Mouse (Mus musculus) midbrain, embryonic 13.5 days (tissue): ENCODE data around the gene Rab7b. TPM values are rescaled to one million over a fixed set of nuclear protein-coding genes. Genes with fewer than 3 reads are reported as not detected.

Source experiments
- ATAC-seq: fragments of 200-750 bp; cut with Nextera tagmentation; 2 replicates; pipeline ENCODE4 v1.8.0; 2017; ENCODE audit warnings: mild to moderate bottlenecking, moderate TSS enrichment, moderate library complexity
- H3K27ac ChIP-seq: fragments of 300-500 bp; sonication (generic); 2 replicates; pipeline ENCODE4 v1.5.1; 2015; ENCODE audit warnings: inconsistent platforms, mild to moderate bottlenecking, moderate library complexity
- H3K27me3 ChIP-seq: fragments of 300-500 bp; sonication (generic); 2 replicates; pipeline ENCODE4 v1.6.1; 2015; ENCODE audit warnings: mild to moderate bottlenecking, inconsistent platforms
- H3K36me3 ChIP-seq: fragments of 300-500 bp; sonication (generic); 2 replicates; pipeline ENCODE4 v1.6.1; 2015; ENCODE audit warnings: mild to moderate bottlenecking, inconsistent platforms
- H3K4me1 ChIP-seq: fragments of 300-500 bp; sonication (generic); replicated peaks from 2 replicates; pipeline ENCODE4 v1.6.1; 2015; ENCODE audit warnings: inconsistent platforms
- H3K4me2 ChIP-seq: fragments of 300-500 bp; sonication (generic); replicated peaks from 2 replicates; pipeline ENCODE4 v1.6.1; 2015; ENCODE audit warnings: moderate library complexity, mild to moderate bottlenecking, inconsistent platforms
- H3K4me3 ChIP-seq: fragments of 300-500 bp; sonication (generic); replicated peaks from 2 replicates; pipeline ENCODE4 v1.5.1; 2015; ENCODE audit warnings: mild to moderate bottlenecking, inconsistent platforms
- H3K9ac ChIP-seq: fragments of 300-500 bp; sonication (generic); replicated peaks from 2 replicates; pipeline ENCODE4 v1.6.1; 2015; ENCODE audit warnings: mild to moderate bottlenecking, inconsistent platforms
- H3K9me3 ChIP-seq: fragments of 300-500 bp; sonication (generic); 2 replicates; pipeline ENCODE4 v1.6.1; 2016; ENCODE audit warnings: mild to moderate bottlenecking, inconsistent platforms
- WGBS: fragments of 180-500 bp; shearing (Covaris S2); methylation state at CpG from one replicate; pipeline ENCODE4 v1.1.7; 2015; 5-methylcytosine and 5-hydroxymethylcytosine counted together
- polyA plus RNA-seq: library from polyadenylated mRNA; unstranded; fragments of >200 nt; fragmentation: Nextera tagmentation; extraction: Ambion mirVana; gene quantifications from 2 replicates; pipeline ENCODE4 v1.2.1, GENCODE M21; 2015

Rab7b gene
- polyA plus RNA-seq: 0.63 and 1.1 TPM in 2 replicates

DNA sequence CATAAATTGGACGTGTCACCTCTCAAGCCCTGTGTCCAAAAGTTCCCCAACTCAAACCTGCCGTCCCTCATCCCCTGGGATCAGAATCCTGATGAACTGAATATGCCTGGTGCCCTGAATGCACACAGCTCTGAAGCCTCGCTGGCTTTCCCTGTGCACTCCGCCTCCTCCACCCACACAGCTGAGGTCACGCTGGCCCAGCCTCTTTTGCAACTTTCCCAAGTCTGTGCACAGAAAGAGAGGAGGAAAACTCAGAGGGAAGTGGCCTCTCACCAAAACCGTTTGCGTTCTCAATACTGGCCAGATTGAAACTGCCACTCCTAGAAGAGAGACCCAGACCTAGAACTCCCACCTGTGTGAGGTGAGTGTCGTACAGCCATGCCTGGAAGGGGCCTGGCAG, at the start of gene Rab7b:
Gene Rab7b (plus strand): TSS at position 221 of the 400 bp plus-strand sequence.
- no peaks in the 10 kb centered on the region for H3K36me3 ChIP-seq
- no peaks in the 10 kb centered on the region for H3K27me3 ChIP-seq
- H3K4me1 ChIP-seq: no peaks in the 10 kb centered on the region
- H3K9ac ChIP-seq: no peak within 1 kb of the TSS
- H3K4me2 ChIP-seq: no peak within 1 kb of the TSS
- no peak for ATAC-seq
- H3K9me3 ChIP-seq: no peaks in the 10 kb centered on the region
- H3K27ac ChIP-seq: no peak within 1 kb of the TSS
- H3K4me3 ChIP-seq: no peak within 1 kb of the TSS
- WGBS: 62% methylated on average over 8 of the region's 8 CpGs

DNA sequence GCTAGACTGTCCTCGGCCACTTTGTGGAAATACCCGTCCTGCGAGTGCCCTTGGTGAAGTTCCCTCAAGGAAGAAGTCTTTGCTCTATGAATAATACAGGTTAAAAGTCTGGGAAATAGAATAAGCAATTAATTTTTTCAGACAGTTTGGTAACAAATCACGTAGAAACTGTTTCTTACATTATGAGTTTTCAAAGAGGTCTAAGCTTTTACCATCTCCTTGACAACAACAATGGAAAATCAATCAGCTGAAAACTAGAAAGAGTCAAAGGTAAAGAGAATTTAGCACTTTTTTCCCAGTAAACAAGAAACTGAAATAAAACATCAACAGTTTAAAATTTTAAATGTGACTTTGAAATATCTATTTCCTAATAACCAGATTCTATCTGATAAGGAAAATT, 48.4 kb upstream of the Rab7b start:
- no peak for ATAC-seq
- WGBS: 89% methylated on average over 4 of the region's 4 CpGs
- H3K4me1 ChIP-seq: no peaks in the 10 kb centered on the region

DNA sequence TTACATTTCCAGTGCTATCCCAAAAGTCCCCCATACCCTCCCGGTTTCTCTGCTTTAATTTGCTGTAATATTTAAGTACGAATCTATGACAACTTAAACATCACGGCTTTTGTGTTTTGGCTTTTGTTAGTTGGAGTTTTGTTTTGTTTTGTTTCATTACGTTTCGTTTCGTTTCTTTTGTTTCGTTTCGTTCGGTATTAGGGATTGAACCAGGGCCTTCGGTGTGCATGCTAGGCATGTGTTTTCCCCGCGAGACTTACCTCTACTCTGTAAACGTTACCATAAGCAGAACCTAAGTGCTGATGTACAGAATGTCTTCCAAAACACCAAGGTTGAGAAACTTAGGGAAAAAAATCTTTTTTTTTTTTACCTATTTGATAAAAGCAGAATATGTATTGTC, 46.9 kb upstream of the Rab7b start:
- Histone ChIP-seq H3K27me3 (no peaks in the 10 kb centered on the region), H3K36me3 (no peaks in the 10 kb centered on the region), H3K9ac (no peak overlapping the region), H3K4me1 (no peaks in the 10 kb centered on the region), H3K4me2 (no peak overlapping the region), H3K9me3 (no peaks in the 10 kb centered on the region), H3K27ac (no peak overlapping the region), H3K4me3 (no peak overlapping the region)
- ATAC-seq: no peak
- WGBS: 94% methylated on average over 13 of the region's 13 CpGs

More for the DNA sequence above, 48.4 kb upstream of the Rab7b start:
- no peak overlapping the region for H3K4me3 ChIP-seq
- H3K9me3 ChIP-seq: no peaks in the 10 kb centered on the region
- H3K36me3 ChIP-seq: no peaks in the 10 kb centered on the region
- H3K9ac ChIP-seq: no peak overlapping the region
- H3K27me3 ChIP-seq: no peaks in the 10 kb centered on the region
- H3K4me2 ChIP-seq: no peak overlapping the region
- no peak overlapping the region for H3K27ac ChIP-seq

DNA sequence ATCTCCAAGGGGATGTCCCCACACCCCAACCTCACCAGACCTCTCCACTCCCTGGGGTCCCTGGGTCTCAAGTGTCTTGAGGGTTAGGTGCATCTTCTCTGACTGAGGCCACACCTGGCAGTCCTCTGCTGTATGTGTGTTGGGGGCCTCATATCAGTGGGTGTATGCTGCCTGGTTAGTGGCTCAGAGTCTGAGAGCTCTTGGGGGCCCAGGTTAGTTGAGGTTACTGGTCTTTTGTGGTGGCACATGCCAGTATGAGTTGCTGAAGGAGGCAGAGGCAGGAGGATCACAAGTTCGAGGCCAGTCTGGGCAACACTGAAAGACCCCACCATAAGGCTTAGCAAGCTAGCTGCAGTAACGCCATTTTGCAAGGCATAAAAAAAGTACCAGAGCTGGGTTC, 46.2 kb upstream of the Rab7b start:
- no peaks in the 10 kb centered on the region for H3K4me1 ChIP-seq
- no peak overlapping the region for H3K4me3 ChIP-seq
- no peak overlapping the region for H3K9ac ChIP-seq
- H3K27ac ChIP-seq: no peak overlapping the region
- H3K9me3 ChIP-seq: no peaks in the 10 kb centered on the region
- no peak overlapping the region for H3K4me2 ChIP-seq
- ATAC-seq: no peak
- WGBS: 92% methylated on average over 2 of the region's 2 CpGs
- H3K36me3 ChIP-seq: no peaks in the 10 kb centered on the region
- H3K27me3 ChIP-seq: no peaks in the 10 kb centered on the region

DNA sequence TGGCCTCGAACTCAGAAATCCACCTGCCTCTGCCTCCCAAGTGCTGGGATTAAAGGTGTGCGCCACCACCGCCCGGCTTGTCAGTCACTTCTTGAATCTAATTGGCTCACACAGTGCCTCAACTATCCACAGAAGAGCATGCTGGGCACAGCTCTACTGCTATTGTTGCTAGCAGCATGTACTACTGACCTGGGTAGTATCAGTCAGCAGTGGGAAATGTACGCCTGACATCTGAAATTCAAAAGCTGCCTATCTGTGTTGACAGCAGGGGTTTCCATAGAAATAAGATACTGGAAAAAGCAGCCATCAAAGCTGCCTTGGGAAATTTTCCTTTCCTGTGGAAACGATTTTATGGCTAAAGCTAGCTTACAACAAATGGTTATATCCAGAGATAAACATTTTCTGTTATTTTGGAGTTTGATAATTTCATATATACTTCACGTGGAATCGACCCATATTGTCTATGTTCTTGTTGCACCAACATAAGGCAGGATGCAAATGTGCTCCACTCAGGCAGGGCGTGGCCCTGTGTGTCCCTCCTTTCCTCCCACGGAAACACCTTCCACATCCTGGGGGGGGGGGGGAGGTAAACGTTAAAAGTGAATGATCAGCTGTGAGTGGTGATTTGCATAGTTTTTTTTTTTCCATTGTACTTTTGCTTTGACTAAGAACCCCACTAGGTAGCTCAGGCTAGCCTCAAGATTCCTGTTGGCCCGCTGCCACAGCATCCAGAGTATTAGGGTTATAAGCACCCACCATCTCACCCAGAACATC, 35.6 kb upstream of the Rab7b start:
- ATAC-seq: no peak
- no peak overlapping the region for H3K4me2 ChIP-seq
- H3K9me3 ChIP-seq: no peaks in the 10 kb centered on the region
- WGBS: 78% methylated on average over 12 of the region's 12 CpGs
- peaks cover 7% of the 10 kb centered on the region for H3K4me1 ChIP-seq
- H3K36me3 ChIP-seq: no peaks in the 10 kb centered on the region
- H3K4me3 ChIP-seq: no peak overlapping the region
- no peaks in the 10 kb centered on the region for H3K27me3 ChIP-seq
- no peak overlapping the region for H3K9ac ChIP-seq
- H3K27ac ChIP-seq: no peak overlapping the region

DNA sequence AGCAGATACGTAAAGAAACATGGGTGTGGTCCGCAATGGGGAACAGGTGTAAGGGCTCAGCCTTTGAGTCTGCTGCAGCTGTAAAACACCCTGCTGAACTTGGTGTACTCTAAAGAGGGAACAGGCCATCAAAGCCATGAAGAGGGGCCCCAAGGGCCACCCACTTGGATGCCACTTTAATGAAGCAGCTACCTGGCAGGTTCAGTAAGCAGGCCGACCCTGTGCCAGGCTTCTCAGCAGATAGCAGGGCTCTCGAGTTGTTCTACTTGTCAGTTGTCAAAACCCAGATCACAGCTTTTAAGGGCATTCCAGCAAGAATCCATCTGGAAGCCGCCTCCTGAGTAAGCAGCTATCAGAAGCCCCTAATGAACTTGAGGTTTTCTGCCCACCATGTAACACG, 32.9 kb upstream of the Rab7b start:
- Histone ChIP-seq H3K36me3 (no peaks in the 10 kb centered on the region), H3K4me1 (peaks cover 7% of the 10 kb centered on the region), H3K27ac (no peak overlapping the region), H3K27me3 (no peaks in the 10 kb centered on the region), H3K9me3 (no peaks in the 10 kb centered on the region), H3K9ac (no peak overlapping the region), H3K4me2 (no peak overlapping the region), H3K4me3 (no peak overlapping the region)
- ATAC-seq: no peak
- WGBS: 92% methylated on average over 6 of the region's 6 CpGs

DNA sequence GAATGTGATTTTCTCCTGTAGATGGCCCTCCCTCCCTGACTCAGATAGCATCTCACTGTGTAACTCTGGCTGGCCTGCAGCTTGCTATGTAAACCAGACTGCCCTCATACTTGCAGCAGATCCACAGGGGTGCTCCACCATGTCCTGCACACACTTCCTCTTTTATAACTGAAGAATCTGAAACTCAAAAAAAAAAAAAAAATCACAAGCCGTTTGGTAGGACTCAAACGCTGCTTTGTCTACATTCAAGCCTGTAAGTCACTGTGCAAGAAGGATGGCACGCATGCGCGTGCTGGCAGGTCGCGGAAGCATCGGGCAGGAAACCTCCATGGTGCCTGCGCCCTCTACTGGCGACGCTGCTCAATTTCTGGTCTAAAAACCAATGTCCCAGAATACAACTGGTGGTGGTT, 30.5 kb upstream of the Rab7b start:
- peak overlapping the region; percentile 87 for H3K27ac ChIP-seq
- H3K9me3 ChIP-seq: no peaks in the 10 kb centered on the region
- ATAC-seq: peak; percentile 91
- H3K4me1 ChIP-seq: peaks cover 7% of the 10 kb centered on the region
- H3K36me3 ChIP-seq: no peaks in the 10 kb centered on the region
- peak overlapping the region; percentile 44 for H3K4me2 ChIP-seq
- WGBS: under 1% methylated on average over 11 of the region's 11 CpGs
- peak overlapping the region; percentile 47 for H3K9ac ChIP-seq
- peak overlapping the region; percentile 30; the same call in 1 of the 2 replicates for H3K4me3 ChIP-seq
- no peaks in the 10 kb centered on the region for H3K27me3 ChIP-seq

DNA sequence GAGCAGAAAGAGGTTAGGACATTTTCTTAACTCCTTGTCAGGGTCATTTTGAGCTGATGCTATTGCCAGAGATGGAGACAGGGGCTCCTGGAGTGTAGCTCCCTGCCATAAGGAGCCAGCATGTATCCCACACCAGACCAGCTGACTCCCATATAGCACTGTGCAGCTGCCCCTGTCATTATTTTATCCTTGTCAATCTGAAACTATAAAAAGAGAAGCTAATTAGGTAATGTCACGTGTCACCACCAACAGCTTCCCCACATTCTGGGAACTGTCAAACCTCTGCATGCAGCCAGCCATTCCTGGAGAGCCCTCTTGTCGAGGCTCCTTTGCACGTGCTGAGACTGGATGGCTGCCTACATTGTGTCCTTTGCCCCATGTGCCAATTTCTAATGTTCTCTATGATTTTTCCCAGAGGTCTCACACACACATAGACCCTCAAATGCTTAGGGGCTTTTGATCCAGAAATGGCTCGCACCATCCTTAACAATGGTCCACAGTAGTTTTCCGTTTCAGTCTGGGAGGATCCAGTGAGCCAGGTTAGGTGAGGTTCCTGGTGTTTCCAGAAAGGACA, 28.9 kb upstream of the Rab7b start:
- Histone ChIP-seq H3K27me3 (no peaks in the 10 kb centered on the region), H3K4me1 (peaks cover 7% of the 10 kb centered on the region), H3K36me3 (no peaks in the 10 kb centered on the region), H3K4me3 (no peak overlapping the region), H3K27ac (no peak overlapping the region), H3K9me3 (no peaks in the 10 kb centered on the region), H3K9ac (no peak overlapping the region), H3K4me2 (no peak overlapping the region)
- no peak for ATAC-seq
- 75% methylated on average over 5 of the region's 5 CpGs for WGBS

DNA sequence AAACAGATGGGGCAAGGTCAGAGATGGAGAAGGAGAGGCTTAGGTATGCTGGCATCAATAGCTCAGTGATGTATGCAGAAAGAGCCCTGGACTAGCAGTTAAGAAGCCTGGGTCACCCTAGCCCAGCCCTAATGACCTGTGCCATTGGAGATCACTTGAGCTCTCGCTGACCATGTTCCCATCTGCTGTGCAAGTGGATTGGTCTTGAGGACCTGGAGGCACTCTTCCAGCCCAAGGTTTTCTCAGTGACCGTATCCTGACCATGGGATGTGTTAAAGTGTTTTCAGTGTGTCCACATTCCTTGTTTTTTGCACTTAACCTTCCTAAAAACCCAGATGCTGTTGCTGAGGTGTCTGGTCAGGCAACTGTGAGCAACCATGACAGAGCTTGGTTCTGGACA, 28.2 kb upstream of the Rab7b start:
- ATAC-seq: no peak
- Histone ChIP-seq H3K9me3 (no peaks in the 10 kb centered on the region), H3K4me1 (peaks cover 7% of the 10 kb centered on the region), H3K9ac (no peak overlapping the region), H3K4me3 (no peak overlapping the region), H3K27ac (no peak overlapping the region), H3K27me3 (no peaks in the 10 kb centered on the region), H3K4me2 (no peak overlapping the region), H3K36me3 (no peaks in the 10 kb centered on the region)
- WGBS: 90% methylated on average over 2 of the region's 2 CpGs

DNA sequence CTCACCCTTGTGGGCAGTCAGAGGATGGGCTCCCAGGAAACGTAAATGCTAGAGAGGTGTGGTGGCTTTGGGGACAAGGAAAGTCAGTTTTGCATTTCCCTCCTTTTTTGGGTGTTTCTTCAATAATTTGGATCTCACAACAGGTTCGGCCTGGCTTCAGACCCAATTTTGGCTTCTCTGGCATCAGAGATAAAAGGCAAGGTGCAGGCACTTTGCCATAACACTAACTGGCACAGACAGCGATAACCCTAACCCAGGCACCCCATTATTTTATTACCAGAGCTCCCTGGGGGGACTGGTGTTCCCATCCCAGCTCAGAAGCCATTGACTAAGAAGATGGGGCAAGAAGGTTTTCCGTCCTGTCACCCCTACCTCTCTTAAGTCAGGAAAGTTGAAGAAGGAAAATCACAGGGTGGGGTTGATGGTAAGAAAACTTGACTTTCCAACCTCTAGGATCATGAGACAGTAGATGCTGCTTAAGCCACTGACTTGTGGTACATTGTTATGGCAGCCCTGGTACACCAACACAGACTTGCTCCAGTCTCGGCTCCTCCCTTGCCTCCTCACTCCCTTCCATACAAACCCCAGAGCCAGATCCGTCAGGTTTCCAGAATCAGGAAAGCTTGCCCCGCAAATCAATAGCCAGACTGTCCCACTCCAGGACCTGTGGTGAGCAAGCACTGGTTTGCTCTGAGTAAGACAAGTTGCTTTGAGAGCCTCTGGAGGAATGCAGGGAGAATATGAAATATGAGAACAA, 27.6 kb upstream of the Rab7b start:
- Histone ChIP-seq H3K4me2 (no peak overlapping the region), H3K4me1 (peaks cover 7% of the 10 kb centered on the region), H3K9me3 (no peaks in the 10 kb centered on the region), H3K4me3 (no peak overlapping the region), H3K36me3 (no peaks in the 10 kb centered on the region), H3K27me3 (no peaks in the 10 kb centered on the region), H3K9ac (no peak overlapping the region), H3K27ac (no peak overlapping the region)
- ATAC-seq: no peak
- 81% methylated on average over 7 of the region's 7 CpGs for WGBS

DNA sequence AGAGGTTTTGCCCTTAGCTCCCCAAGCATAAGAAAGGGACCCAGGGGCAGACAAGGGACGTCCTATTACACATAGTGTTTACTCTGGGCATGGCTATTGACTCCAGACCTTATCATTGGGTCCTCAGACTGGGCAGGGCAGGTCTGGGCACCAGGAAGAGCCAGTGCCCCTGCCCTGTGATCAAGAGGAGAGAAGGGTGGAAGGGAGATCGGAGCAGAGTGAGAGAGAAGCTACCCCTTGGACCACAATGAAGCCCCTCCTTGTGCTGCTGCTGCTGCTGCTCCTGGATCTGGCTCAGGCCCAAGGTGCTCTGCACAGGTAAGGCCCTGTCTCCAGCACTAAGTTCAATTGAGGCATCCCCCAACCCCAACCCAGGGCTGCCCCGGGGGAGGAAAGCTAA, 26.7 kb upstream of the Rab7b start:
- Histone ChIP-seq H3K4me3 (no peak overlapping the region), H3K4me2 (no peak overlapping the region), H3K36me3 (no peaks in the 10 kb centered on the region), H3K9ac (no peak overlapping the region), H3K27me3 (no peaks in the 10 kb centered on the region), H3K27ac (no peak overlapping the region), H3K9me3 (no peaks in the 10 kb centered on the region), H3K4me1 (peaks cover 7% of the 10 kb centered on the region)
- no peak for ATAC-seq
- WGBS: 74% methylated on average over 3 of the region's 3 CpGs

DNA sequence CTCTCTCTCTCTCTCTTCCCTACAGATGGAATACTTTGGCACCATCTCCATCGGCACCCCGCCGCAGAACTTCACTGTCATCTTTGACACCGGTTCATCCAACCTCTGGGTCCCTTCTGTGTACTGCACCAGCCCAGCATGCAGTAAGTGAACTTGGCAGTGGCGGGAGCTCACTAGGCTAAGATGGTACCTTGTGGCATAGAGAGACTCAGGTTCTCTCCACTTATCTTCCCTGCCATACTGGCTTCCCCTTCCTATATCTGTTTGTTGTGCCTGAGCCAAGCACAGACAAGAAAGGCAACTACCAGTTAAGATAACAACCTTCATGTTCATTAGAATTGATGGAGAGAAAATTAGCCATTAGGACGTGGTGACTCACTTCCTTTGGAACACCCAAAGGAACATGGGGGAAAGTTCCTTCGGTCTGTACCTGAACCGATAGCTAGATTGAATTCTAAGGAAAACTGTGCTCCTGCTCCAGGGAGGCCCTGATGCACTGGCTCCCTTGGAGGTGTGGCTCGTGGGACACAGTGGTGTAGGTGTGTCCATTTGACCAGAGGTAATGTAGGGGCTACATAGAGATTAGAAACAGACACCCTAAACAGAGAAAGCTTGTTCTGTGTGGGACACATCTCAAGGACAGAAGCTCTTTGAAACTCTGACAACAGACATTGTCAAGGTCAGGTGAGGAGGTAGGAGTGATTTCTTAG, 25.1 kb upstream of the Rab7b start:
- H3K27ac ChIP-seq: no peak overlapping the region
- H3K4me3 ChIP-seq: no peak overlapping the region
- H3K36me3 ChIP-seq: no peaks in the 10 kb centered on the region
- no peak overlapping the region for H3K9ac ChIP-seq
- H3K4me2 ChIP-seq: no peak overlapping the region
- WGBS: 91% methylated on average over 9 of the region's 9 CpGs
- no peaks in the 10 kb centered on the region for H3K4me1 ChIP-seq
- H3K27me3 ChIP-seq: no peaks in the 10 kb centered on the region
- H3K9me3 ChIP-seq: no peaks in the 10 kb centered on the region
- no peak for ATAC-seq
